Mouse (Mus musculus) splenic B cell, adult 2 months (primary cell): ENCODE measurements around the gene Phldb2.

Experiments used
- DNase-seq: peaks from one replicate; pipeline ENCODE4 v3.0.0-alpha.2; 2011; ENCODE audit warnings: low read depth, low spot score
- H3K27me3 ChIP-seq: 2 replicates; pipeline ENCODE4 v1.6.1; 2012; ENCODE audit warnings: mild to moderate bottlenecking, low read length, moderate library complexity, mixed read lengths; ENCODE audit not compliant: control insufficient read depth, poor library complexity, insufficient read depth, severe bottlenecking
- H3K36me3 ChIP-seq: 2 replicates; pipeline ENCODE4 v1.6.1; 2012; ENCODE audit warnings: mild to moderate bottlenecking, low read length, moderate library complexity, mixed read lengths; ENCODE audit not compliant: control insufficient read depth, poor library complexity, insufficient read depth, severe bottlenecking

Gene Phldb2

DNA sequence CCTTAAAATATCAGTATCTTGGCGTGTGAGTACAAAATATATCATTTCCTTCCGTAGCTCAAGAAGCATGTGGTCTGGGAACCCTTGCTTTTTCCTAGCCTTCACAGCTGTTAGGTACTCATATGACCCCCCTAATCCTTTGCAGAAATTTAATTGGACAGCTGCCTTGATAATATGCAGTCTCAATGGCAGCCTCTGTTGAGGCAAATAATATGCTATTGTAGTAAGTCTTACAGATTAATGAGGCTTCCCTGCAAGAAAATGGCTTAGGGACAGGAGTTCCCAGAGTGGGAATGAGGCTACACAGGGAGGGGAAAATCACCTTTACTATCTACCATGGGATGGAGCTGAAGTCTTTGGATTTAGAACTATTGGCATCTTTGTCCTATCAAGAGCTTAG is 16.9 kb downstream of the Phldb2 start:
- H3K27me3 ChIP-seq: no peaks in the 10 kb centered on the region
- DNase-seq: no peak
- no peaks in the 10 kb centered on the region for H3K36me3 ChIP-seq

DNA sequence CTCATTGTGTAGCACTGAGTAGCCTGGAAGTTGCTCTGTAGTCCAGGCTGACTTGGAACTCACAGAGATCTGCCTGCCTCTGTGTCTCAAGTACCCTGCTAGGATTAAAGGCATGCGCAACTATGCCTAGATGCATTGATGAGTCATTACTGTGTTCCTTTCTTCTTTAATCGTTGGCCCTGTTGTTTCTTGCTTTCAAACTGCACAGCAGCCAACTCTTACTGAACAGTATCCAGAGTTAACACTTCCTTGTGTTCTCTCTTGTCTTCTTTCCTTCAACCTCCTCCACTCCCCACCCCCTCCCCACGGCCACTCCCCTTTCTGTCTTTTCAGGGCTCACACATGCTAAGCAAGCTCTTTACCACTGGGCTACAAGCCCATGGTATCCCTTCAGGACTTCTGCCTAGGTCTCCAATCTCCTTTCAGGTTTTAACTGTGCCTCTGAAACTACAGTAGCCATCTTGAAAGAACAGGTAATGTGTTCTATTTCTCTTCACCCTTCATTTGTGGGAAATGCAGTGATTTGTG is 17.4 kb downstream of the Phldb2 start:
- no peaks in the 10 kb centered on the region for H3K27me3 ChIP-seq
- no peaks in the 10 kb centered on the region for H3K36me3 ChIP-seq

DNA sequence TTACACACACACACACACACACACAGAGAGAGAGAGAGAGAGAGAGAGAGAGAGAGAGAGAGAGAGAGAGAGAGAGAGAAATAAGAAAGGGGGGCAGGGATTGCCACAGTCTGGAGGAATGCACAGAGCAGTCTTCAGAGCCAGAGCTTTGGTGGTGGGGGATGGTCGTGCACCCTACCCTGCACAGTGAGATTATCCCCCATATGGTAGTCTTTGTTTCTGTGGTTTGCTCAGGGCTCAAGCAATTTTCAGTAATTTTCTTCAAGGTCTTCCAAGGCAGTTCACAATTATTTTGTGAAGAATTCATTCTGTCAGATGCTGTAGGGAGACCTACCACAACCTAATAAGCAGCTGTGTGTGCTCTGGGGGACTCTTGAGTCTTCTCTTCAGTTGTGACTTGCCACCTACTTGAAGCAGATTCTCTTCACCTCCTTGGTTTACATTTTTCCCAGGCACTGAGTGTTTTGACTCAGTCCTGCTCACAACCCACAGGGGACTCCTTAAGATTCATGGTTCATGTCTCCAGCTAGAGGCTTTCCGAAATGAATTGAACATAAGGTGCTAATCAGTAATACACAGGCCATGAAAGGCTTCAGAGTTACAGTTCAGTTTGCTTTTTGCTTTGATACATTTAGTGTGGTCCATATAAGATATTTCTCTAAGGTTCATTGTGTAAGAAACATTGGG is 18.5 kb downstream of the Phldb2 start:
- Histone ChIP-seq H3K27me3 (no peaks in the 10 kb centered on the region), H3K36me3 (no peaks in the 10 kb centered on the region)
- DNase-seq: no peak

More for the DNA sequence above, 17.4 kb downstream of the Phldb2 start:
- no peak for DNase-seq

DNA sequence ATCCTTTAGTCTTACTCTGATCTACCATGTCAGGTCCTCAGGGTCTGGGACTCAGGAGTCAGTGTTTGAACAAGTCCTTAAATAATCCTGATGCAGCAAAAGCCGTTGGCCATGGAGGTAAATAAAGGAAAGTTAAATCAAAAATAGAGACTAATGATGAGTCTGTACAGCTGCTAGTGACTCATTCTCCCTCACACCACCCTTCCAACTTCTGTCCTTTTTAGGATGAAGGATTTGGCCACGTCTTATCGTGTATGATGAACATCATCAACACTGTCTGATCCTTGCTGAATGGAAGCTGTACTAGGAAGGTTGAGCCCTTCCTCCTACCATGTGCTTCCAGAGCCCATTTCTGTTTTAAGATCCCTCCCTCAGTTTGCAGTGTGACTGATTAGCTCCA is 23.1 kb downstream of the Phldb2 start:
- no peak for DNase-seq
- Histone ChIP-seq H3K27me3 (no peaks in the 10 kb centered on the region), H3K36me3 (no peaks in the 10 kb centered on the region)

DNA sequence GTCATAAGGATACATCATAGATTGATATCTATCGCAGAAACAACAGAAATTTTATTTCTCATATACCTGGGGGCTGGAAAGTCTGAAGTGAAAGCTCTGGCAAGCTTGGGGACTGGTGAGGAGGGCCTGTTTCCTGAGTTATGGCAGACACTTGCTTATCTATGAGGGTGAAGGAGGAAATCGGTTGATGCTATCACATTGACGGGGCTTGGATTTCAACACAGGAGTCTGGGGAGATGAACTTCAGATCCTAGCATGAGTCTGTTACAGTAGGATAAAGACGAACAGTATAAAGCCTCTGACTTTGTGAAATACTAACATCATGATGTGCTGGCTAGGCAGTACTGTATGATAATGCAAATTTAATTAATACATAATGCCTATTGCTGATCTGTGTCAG is 25.3 kb downstream of the Phldb2 start:
- H3K27me3 ChIP-seq: no peaks in the 10 kb centered on the region
- no peak for DNase-seq
- H3K36me3 ChIP-seq: no peaks in the 10 kb centered on the region

DNA sequence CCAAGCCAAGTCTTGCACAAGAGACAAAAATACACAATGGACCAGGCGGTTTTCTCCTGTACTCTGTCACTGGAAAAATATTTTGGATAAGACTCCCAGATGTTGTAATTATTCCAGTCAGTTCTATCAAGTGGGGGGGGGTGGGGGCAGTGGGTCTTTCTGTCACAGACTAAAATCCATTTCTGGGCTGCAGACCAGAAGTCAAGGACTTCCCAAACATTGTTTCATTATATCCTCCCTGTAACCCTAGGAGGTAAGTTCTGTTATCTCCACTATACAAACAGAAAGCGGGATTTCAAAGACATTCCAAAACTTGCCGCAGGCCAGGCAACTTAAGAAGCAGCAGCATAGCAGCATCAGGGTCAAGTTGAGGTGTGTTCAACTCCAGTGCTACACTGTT is 25.8 kb downstream of the Phldb2 start:
- DNase-seq: no peak

DNA sequence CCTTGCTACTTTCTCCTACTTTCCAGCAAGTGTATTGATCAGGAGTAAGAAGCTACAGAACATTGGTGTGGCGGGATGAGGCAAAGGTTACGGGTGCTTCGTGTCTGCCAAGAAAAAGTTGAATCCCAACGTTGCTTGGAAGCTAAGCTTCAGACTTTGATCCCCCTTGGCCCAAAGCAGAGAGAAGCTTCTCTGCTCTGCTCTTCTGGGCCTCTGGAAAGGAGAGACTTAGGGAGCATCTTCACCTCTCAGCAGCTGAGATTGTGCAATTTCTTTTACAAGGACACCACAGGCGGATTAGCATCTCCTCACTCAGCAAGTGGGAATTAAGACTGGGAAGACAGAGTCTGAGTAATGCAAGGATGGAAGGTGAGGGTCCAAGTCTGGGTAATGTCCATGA is 26.5 kb downstream of the Phldb2 start:
- DNase-seq: no peak
- Histone ChIP-seq H3K27me3 (no peaks in the 10 kb centered on the region), H3K36me3 (no peaks in the 10 kb centered on the region)

More for the DNA sequence above, 25.8 kb downstream of the Phldb2 start:
- H3K27me3 ChIP-seq: no peaks in the 10 kb centered on the region
- no peaks in the 10 kb centered on the region for H3K36me3 ChIP-seq

DNA sequence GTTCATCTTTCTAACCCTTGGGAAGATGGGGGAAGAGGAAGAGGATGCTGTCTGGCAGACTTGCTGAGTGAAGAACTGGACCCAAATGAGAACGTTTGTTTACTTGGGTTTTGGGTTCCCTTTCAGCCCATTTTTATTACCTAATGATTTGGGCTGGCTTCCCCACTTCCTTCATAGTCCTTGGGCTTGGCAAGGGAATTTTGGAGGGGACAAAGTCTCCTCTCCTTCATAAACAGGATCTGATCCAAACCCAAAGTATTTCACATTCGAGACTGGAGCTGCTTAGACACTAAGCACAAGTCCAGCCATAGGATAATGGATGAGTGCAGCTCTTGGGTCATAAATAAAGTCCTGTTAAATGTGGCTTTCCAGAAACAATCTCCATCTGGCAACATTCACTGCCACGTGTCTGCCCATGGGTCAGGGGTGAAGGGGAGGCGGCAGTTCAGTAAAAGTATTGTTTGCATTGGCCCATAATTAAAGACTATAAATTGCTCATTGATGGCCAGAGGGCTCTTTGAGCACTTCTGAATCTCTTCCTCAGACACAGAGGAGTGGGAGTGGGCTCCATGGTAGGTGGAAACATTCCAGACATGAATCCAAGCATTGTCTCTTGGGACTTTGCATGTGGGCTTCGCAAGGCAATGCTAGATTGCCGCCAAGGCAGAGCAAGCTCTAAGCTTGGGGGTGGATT is 29.5 kb downstream of the Phldb2 start:
- no peak for DNase-seq
- no peaks in the 10 kb centered on the region for H3K27me3 ChIP-seq
- no peaks in the 10 kb centered on the region for H3K36me3 ChIP-seq

DNA sequence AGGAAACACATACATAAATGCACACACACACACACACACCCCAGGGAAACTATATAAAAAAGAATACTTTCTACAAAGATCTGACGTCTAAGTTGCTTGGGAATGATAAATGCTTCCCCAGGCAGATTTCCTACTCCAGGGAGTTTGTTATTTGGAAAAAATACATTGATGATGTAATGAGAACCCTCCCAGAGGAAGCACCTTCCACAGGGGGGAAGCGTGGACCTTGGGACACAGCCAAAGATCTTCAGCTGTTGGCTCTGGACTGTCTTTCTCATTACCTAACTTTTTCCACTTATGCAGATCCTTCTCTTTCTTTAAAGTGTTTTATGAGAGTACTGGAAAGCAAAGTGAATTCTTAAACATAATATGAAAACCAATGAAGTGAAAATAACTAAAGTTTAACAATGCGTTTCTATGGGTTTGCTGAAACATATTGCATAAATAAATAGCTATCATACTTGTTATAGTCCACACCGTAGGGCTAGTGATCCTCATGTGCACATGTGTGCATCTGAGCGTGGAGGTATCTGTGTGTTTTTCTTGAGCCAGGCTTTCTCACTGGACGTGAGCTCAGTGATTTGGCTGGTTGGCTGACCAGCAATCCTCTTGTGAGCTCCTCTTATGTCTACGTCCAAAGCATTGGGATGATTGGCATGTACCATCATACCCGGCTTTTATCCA is 30.7 kb downstream of the Phldb2 start:
- Histone ChIP-seq H3K36me3 (no peaks in the 10 kb centered on the region), H3K27me3 (no peaks in the 10 kb centered on the region)
- no peak for DNase-seq

DNA sequence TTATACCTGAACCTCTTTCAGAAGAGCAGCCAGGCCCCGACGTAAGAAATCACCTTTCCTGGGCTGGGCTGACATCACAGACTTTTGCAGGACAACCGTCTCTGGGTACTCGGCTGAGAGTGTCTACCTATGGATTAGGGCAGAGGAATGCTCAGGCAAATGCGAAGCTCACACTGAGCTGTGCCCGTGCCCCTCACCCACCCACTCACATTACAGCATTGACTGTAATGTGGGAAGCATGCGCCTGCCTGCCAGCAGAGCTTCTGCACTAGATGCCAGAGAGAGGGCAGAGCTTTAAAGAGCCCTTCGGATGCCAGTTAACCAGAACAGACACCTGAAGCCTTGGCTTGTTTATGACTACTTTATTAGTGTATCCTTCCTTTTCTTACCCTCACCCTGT is 33.8 kb downstream of the Phldb2 start:
- no peaks in the 10 kb centered on the region for H3K36me3 ChIP-seq
- no peaks in the 10 kb centered on the region for H3K27me3 ChIP-seq
- DNase-seq: no peak

DNA sequence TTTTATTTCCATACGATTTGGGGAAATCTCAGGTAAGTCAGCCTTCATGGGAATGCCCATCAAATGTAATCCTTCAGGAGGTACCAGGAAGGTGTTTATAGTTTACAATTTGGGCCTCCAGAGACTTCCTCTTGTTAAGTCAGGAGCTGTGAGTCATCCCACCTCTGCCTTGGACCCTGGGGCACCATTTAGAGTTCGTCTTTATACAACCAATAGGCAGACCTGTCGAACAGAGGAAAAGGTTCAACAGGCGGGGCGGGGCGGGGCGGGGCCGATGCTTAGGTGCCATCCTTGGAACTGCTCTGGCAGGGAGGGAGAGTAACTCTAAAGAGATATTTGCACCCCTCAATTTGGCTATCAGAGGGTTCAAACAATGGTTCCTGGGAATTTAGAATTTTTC is 49.8 kb downstream of the Phldb2 start:
- H3K36me3 ChIP-seq: no peaks in the 10 kb centered on the region
- no peaks in the 10 kb centered on the region; the same call in 1 of the 2 replicates for H3K27me3 ChIP-seq
- no peak for DNase-seq

DNA sequence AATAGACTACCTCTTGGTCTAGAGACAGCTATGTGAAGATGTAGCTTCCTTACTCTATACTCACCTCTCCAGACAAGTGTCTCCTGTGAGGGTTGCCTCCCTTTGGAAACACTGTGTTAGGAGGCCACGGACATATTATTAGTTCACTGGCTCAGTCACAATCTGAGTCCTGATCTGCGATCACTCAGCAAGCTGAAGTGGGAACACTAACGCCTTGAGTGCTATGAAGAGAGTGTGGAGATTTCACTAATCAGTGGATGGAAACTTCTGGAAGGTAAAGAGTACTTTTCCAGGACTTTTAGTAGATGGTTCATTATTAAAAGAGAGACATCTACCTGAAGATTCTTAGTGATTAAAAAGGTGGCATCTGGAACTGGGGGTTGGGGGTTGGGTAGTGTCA is 54.9 kb downstream of the Phldb2 start:
- no peak for DNase-seq
- Histone ChIP-seq H3K36me3 (no peaks in the 10 kb centered on the region), H3K27me3 (no peaks in the 10 kb centered on the region; the same call in 1 of the 2 replicates)

DNA sequence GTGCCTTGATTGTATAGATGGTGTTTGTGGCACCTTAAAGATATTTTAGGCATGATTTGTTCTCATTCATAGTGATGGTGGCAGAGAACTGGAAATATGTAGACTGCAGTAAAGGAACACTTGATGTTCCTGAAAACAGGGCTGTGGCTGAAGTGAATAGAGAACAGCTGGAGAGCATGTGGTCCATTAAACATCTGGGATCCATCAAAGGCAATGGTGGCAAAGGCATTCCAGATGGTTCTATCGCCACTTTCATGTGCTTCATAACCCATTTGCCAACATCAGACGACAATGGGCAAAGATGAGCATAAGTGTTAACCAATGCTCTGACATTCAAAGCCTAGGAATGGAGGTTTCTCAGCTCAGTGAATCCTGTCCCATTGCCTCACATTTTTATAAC is 56.8 kb downstream of the Phldb2 start:
- H3K36me3 ChIP-seq: no peaks in the 10 kb centered on the region
- DNase-seq: no peak
- H3K27me3 ChIP-seq: no peaks in the 10 kb centered on the region; the same call in 1 of the 2 replicates

DNA sequence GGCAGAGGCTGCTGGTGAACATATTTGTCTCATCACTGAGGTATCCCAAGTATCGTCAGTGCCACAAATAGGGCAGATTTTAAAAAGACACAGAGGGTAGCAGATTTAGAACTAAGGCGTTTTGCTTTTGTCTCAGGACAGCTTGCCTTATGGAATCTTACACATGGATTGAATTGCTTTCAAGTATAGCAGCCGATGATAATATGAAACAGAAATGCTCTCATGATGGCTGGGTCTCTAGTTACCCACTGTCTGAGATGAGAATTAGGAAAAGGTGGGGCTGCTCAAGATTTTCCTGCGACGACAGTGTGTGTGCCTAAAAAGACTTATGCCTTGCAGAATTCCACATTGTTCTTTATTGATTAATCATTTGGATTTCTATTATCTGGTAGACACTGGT is 58.4 kb downstream of the Phldb2 start:
- no peak for DNase-seq
- Histone ChIP-seq H3K27me3 (no peaks in the 10 kb centered on the region; the same call in 1 of the 2 replicates), H3K36me3 (no peaks in the 10 kb centered on the region)

DNA sequence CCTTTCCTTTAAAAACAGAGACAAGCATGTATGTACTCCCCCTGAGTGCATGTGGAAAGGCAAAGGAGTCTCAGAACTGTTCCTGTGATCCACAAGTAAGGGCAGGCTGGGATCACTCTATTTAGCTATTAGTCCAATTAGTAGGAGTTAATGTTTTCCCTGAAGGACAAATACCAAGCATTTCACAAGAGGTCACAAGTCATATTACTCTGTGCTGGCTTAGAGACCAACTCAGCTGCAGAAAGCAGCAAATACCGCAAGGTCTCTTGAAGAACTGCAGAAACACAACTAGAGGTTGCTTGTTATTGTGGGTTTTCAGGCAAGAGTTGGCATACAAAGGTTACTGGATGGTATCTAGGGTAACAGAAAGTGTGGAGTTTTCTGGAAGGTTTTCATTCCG is 59.6 kb downstream of the Phldb2 start:
- no peaks in the 10 kb centered on the region for H3K36me3 ChIP-seq
- H3K27me3 ChIP-seq: no peaks in the 10 kb centered on the region
- no peak for DNase-seq
